Mouse (Mus musculus): Measurements from ENCODE around the gene Gla. TPM values are rescaled to one million over a fixed set of nuclear protein-coding genes. Genes with fewer than 3 reads are reported as not detected.

Gene Gla
- polyA plus RNA-seq, 1 experiment from 2014 or later = 3.9 TPM

- H3K27ac ChIP-seq (ENCODE audit: low read length) = peak overlapping the region; percentile 54; the same call in 1 of the 2 replicates
- no peaks in the 10 kb centered on the region for H3K9me3 ChIP-seq (ENCODE audit: control insufficient read depth, low read length)
- H3K4me3 ChIP-seq (replicated peaks; ENCODE audit: low read length) = peak overlapping the region; percentile 56
- peaks cover 10% of the 10 kb centered on the region for H3K4me1 ChIP-seq (replicated peaks; ENCODE audit: control insufficient read depth, insufficient read depth, low read length)
- no peak for ATAC-seq
- no peaks in the 10 kb centered on the region for H3K36me3 ChIP-seq (ENCODE audit: control insufficient read depth, insufficient read depth)
- H3K4me2 ChIP-seq (ENCODE audit: low read length) = peak overlapping the region; percentile 63
- 30% methylated on average over 10 of the region's 10 CpGs for WGBS
- no peaks in the 10 kb centered on the region for H3K27me3 ChIP-seq (replicated peaks; ENCODE audit: control insufficient read depth, insufficient read depth, low read length)
- H3K9ac ChIP-seq (replicated peaks; ENCODE audit: low read depth, low read length) = peak overlapping the region; percentile 48
Observed at GRCm38 (mm10) chrX:134599922-134600565, 881 bp downstream of the Gla start.

GRCm38 (mm10) chrX:134589836-134590235 lies 11.1 kb downstream of the Gla start:
- Histone ChIP-seq H3K9me3 (ENCODE audit: control insufficient read depth, low read length) (no peaks in the 10 kb centered on the region), H3K36me3 (ENCODE audit: control insufficient read depth, insufficient read depth) (no peaks in the 10 kb centered on the region), H3K27ac (ENCODE audit: low read length) (no peak overlapping the region), H3K27me3 (replicated peaks; ENCODE audit: control insufficient read depth, insufficient read depth, low read length) (no peaks in the 10 kb centered on the region), H3K9ac (replicated peaks; ENCODE audit: low read depth, low read length) (no peak overlapping the region), H3K4me1 (replicated peaks; ENCODE audit: control insufficient read depth, insufficient read depth, low read length) (peaks cover 5% of the 10 kb centered on the region; the same call in 1 of the 2 replicates), H3K4me3 (replicated peaks; ENCODE audit: low read length) (no peak overlapping the region), H3K4me2 (ENCODE audit: low read length) (no peak overlapping the region)
- ATAC-seq = no peak
- 61% methylated on average over 5 of the region's 5 CpGs for WGBS

- Histone ChIP-seq H3K9me3 (ENCODE audit: control insufficient read depth, low read length) (no peaks in the 10 kb centered on the region), H3K4me3 (replicated peaks; ENCODE audit: low read length) (no peak overlapping the region), H3K27me3 (replicated peaks; ENCODE audit: control insufficient read depth, insufficient read depth, low read length) (no peaks in the 10 kb centered on the region), H3K27ac (ENCODE audit: low read length) (no peak overlapping the region), H3K36me3 (ENCODE audit: control insufficient read depth, insufficient read depth) (no peaks in the 10 kb centered on the region), H3K9ac (replicated peaks; ENCODE audit: low read depth, low read length) (no peak overlapping the region), H3K4me1 (replicated peaks; ENCODE audit: control insufficient read depth, insufficient read depth, low read length) (peaks cover 5% of the 10 kb centered on the region; the same call in 1 of the 2 replicates), H3K4me2 (ENCODE audit: low read length) (no peak overlapping the region)
- no peak for ATAC-seq
- 87% methylated on average over 3 of the region's 3 CpGs for WGBS
Observed at GRCm38 (mm10) chrX:134588997-134589396, 11.9 kb downstream of the Gla start.

- WGBS = 76% methylated on average over 4 of the region's 4 CpGs
- Histone ChIP-seq H3K4me1 (replicated peaks; ENCODE audit: control insufficient read depth, insufficient read depth, low read length) (peaks cover 5% of the 10 kb centered on the region; the same call in 1 of the 2 replicates), H3K4me3 (replicated peaks; ENCODE audit: low read length) (no peak overlapping the region)
Observed at GRCm38 (mm10) chrX:134588261-134588660, 12.7 kb downstream of the Gla start.

GRCm38 (mm10) chrX:134586447-134586846 lies 14.5 kb downstream of the Gla start:
- 37% methylated on average over 8 of the region's 8 CpGs for WGBS
- H3K4me1 ChIP-seq (replicated peaks; ENCODE audit: control insufficient read depth, insufficient read depth, low read length) = peaks cover 5% of the 10 kb centered on the region; the same call in 1 of the 2 replicates
- H3K9me3 ChIP-seq (ENCODE audit: control insufficient read depth, low read length) = no peaks in the 10 kb centered on the region
- peak overlapping the region; percentile 67 for H3K4me2 ChIP-seq (ENCODE audit: low read length)
- H3K27ac ChIP-seq (ENCODE audit: low read length) = no peak overlapping the region
- no peak for ATAC-seq
- peak overlapping the region; percentile 53 for H3K4me3 ChIP-seq (replicated peaks; ENCODE audit: low read length)
- H3K27me3 ChIP-seq (replicated peaks; ENCODE audit: control insufficient read depth, insufficient read depth, low read length) = no peaks in the 10 kb centered on the region
- H3K36me3 ChIP-seq (ENCODE audit: control insufficient read depth, insufficient read depth) = no peaks in the 10 kb centered on the region
- peak overlapping the region; percentile 62 for H3K9ac ChIP-seq (replicated peaks; ENCODE audit: low read depth, low read length)

More at GRCm38 (mm10) chrX:134588261-134588660, 12.7 kb downstream of the Gla start:
- H3K27me3 ChIP-seq (replicated peaks; ENCODE audit: control insufficient read depth, insufficient read depth, low read length) = no peaks in the 10 kb centered on the region
- no peak overlapping the region for H3K27ac ChIP-seq (ENCODE audit: low read length)
- no peak for ATAC-seq
- H3K4me2 ChIP-seq (ENCODE audit: low read length) = no peak overlapping the region
- H3K9me3 ChIP-seq (ENCODE audit: control insufficient read depth, low read length) = no peaks in the 10 kb centered on the region
- H3K36me3 ChIP-seq (ENCODE audit: control insufficient read depth, insufficient read depth) = no peaks in the 10 kb centered on the region
- no peak overlapping the region for H3K9ac ChIP-seq (replicated peaks; ENCODE audit: low read depth, low read length)

GRCm38 (mm10) chrX:134585103-134586002 lies 15.6 kb downstream of the Gla start, which contains the start of gene Rpl36a:
TSS of gene Rpl36a (plus strand) at chrX:134585654.
- peak; percentile 99 for ATAC-seq
- peak within 1 kb of the TSS; percentile 62 for H3K9ac ChIP-seq (replicated peaks; ENCODE audit: low read depth, low read length)
- H3K4me1 ChIP-seq (replicated peaks; ENCODE audit: control insufficient read depth, insufficient read depth, low read length) = peaks cover 5% of the 10 kb centered on the region; the same call in 1 of the 2 replicates
- H3K4me2 ChIP-seq (ENCODE audit: low read length) = peak within 1 kb of the TSS; percentile 67
- no peaks in the 10 kb centered on the region for H3K36me3 ChIP-seq (ENCODE audit: control insufficient read depth, insufficient read depth)
- H3K9me3 ChIP-seq (ENCODE audit: control insufficient read depth, low read length) = no peaks in the 10 kb centered on the region
- peak within 1 kb of the TSS; percentile 53 for H3K4me3 ChIP-seq (replicated peaks; ENCODE audit: low read length)
- H3K27me3 ChIP-seq (replicated peaks; ENCODE audit: control insufficient read depth, insufficient read depth, low read length) = no peaks in the 10 kb centered on the region
- peak within 1 kb of the TSS; percentile 82 for H3K27ac ChIP-seq (ENCODE audit: low read length)
- WGBS = 17% methylated on average over 45 of the region's 45 CpGs

- Histone ChIP-seq H3K9ac (replicated peaks; ENCODE audit: low read depth, low read length) (no peak within 1 kb of the TSS), H3K27me3 (replicated peaks; ENCODE audit: control insufficient read depth, insufficient read depth, low read length) (no peaks in the 10 kb centered on the region), H3K4me3 (replicated peaks; ENCODE audit: low read length) (no peak within 1 kb of the TSS), H3K36me3 (ENCODE audit: control insufficient read depth, insufficient read depth) (no peaks in the 10 kb centered on the region), H3K9me3 (ENCODE audit: control insufficient read depth, low read length) (no peaks in the 10 kb centered on the region), H3K4me2 (ENCODE audit: low read length) (no peak within 1 kb of the TSS), H3K27ac (ENCODE audit: low read length) (no peak within 1 kb of the TSS), H3K4me1 (replicated peaks; ENCODE audit: control insufficient read depth, insufficient read depth, low read length) (peaks cover 5% of the 10 kb centered on the region; the same call in 1 of the 2 replicates)
- 87% methylated on average over 11 of the region's 11 CpGs for WGBS
- ATAC-seq = no peak
Observed at GRCm38 (mm10) chrX:134582888-134583669, 17.8 kb downstream of the Gla start, which contains the start of gene Btk. TSS of gene Btk (minus strand) at chrX:134583570.

GRCm38 (mm10) chrX:134582270-134582669 lies 18.7 kb downstream of the Gla start:
- Histone ChIP-seq H3K4me2 (ENCODE audit: low read length) (no peak overlapping the region), H3K9me3 (ENCODE audit: control insufficient read depth, low read length) (no peaks in the 10 kb centered on the region), H3K9ac (replicated peaks; ENCODE audit: low read depth, low read length) (no peak overlapping the region), H3K4me1 (replicated peaks; ENCODE audit: control insufficient read depth, insufficient read depth, low read length) (peaks cover 5% of the 10 kb centered on the region; the same call in 1 of the 2 replicates), H3K36me3 (ENCODE audit: control insufficient read depth, insufficient read depth) (no peaks in the 10 kb centered on the region), H3K4me3 (replicated peaks; ENCODE audit: low read length) (no peak overlapping the region), H3K27me3 (replicated peaks; ENCODE audit: control insufficient read depth, insufficient read depth, low read length) (no peaks in the 10 kb centered on the region), H3K27ac (ENCODE audit: low read length) (no peak overlapping the region)
- no peak for ATAC-seq
- WGBS = 88% methylated on average over 11 of the region's 11 CpGs

Data from forebrain, embryonic 16.5 days (tissue).